Mouse (Mus musculus) A20 (cell line): ENCODE measurements around the gene Cfap46.

Experiments used
- DNase-seq: peaks from one replicate; pipeline ENCODE4 v3.0.0-alpha.2; 2011; ENCODE audit warnings: low read depth, low spot score

Gene Cfap46

GRCm38 (mm10) chr7:139683706-139684552 lies at the start of gene Cfap46:
Gene Cfap46, minus strand, starts transcription at chr7:139683817.
- DNase-seq: peak; percentile 83

GRCm38 (mm10) chr7:139731276-139731696 lies 47.7 kb upstream of the Cfap46 start:
- DNase-seq: no peak

- DNase-seq: no peak
These were observed 43.5 kb upstream of the Cfap46 start for GRCm38 (mm10) chr7:139727072-139727471.

GRCm38 (mm10) chr7:139725641-139726040 lies 42.0 kb upstream of the Cfap46 start:
- no peak for DNase-seq

- no peak for DNase-seq
These were observed 40.4 kb upstream of the Cfap46 start for GRCm38 (mm10) chr7:139723986-139724385.

GRCm38 (mm10) chr7:139721196-139721595 lies 37.6 kb upstream of the Cfap46 start:
- DNase-seq: no peak

- DNase-seq: no peak
These were observed 34.2 kb upstream of the Cfap46 start for GRCm38 (mm10) chr7:139717781-139718180.

GRCm38 (mm10) chr7:139711821-139712220 lies 28.2 kb upstream of the Cfap46 start:
- DNase-seq: no peak

GRCm38 (mm10) chr7:139706411-139707120 lies 22.9 kb upstream of the Cfap46 start:
- no peak for DNase-seq

- no peak for DNase-seq
These were observed 22.2 kb upstream of the Cfap46 start for GRCm38 (mm10) chr7:139705781-139706180.

- DNase-seq: no peak
These were observed 21.5 kb upstream of the Cfap46 start for GRCm38 (mm10) chr7:139705081-139705480.

- DNase-seq: no peak
These were observed 20.2 kb upstream of the Cfap46 start for GRCm38 (mm10) chr7:139703826-139704199.

GRCm38 (mm10) chr7:139703146-139703825 lies 19.7 kb upstream of the Cfap46 start:
- DNase-seq: peak; percentile 71

- DNase-seq: no peak
These were observed 18.2 kb upstream of the Cfap46 start for GRCm38 (mm10) chr7:139701651-139702301.

GRCm38 (mm10) chr7:139692641-139693294 lies 9.2 kb upstream of the Cfap46 start:
- no peak for DNase-seq

GRCm38 (mm10) chr7:139692211-139692610 lies 8.6 kb upstream of the Cfap46 start:
- DNase-seq: no peak

- no peak for DNase-seq
These were observed 1.7 kb upstream of the Cfap46 start for GRCm38 (mm10) chr7:139685336-139685735.

GRCm38 (mm10) chr7:139684553-139684929 lies 924 bp upstream of the Cfap46 start:
- peak; percentile 93 for DNase-seq

- no peak for DNase-seq
These were observed 1.6 kb downstream of the Cfap46 start for GRCm38 (mm10) chr7:139681921-139682598.

- DNase-seq: no peak
These were observed 7.2 kb downstream of the Cfap46 start for GRCm38 (mm10) chr7:139676433-139676832.

GRCm38 (mm10) chr7:139666871-139667270 lies 16.7 kb downstream of the Cfap46 start:
- DNase-seq: no peak
